Mouse (Mus musculus) embryonic facial prominence, embryonic 12.5 days (tissue): Measurements from ENCODE around the gene Fam114a1. TPM values are rescaled to one million over a fixed set of nuclear protein-coding genes. Genes with fewer than 3 reads are reported as not detected.

Source experiments
- ATAC-seq: fragments of 200-750 bp; cut with Nextera tagmentation; 2 replicates; pipeline ENCODE4 v1.8.0; 2017; ENCODE audit not compliant: insufficient number of reproducible peaks, insufficient read depth, low FRiP score, low TSS enrichment
- H3K27ac ChIP-seq: fragments of 300-500 bp; sonication (generic); 2 replicates; pipeline ENCODE4 v1.5.1; 2016; ENCODE audit warnings: mild to moderate bottlenecking
- H3K27me3 ChIP-seq: fragments of 300-500 bp; sonication (generic); 2 replicates; pipeline ENCODE4 v1.6.1; 2016; ENCODE audit warnings: mild to moderate bottlenecking, moderate library complexity
- H3K36me3 ChIP-seq: fragments of 300-500 bp; sonication (generic); 2 replicates; pipeline ENCODE4 v1.6.1; 2016; ENCODE audit warnings: mild to moderate bottlenecking
- H3K4me1 ChIP-seq: fragments of 300-500 bp; sonication (generic); 2 replicates; pipeline ENCODE4 v1.6.1; 2016
- H3K4me2 ChIP-seq: fragments of 300-500 bp; sonication (generic); replicated peaks from 2 replicates; pipeline ENCODE4 v1.6.1; 2016; ENCODE audit warnings: mild to moderate bottlenecking, moderate library complexity
- H3K4me3 ChIP-seq: fragments of 300-500 bp; sonication (generic); 2 replicates; pipeline ENCODE4 v1.5.1; 2016; ENCODE audit warnings: mild to moderate bottlenecking
- H3K9ac ChIP-seq: fragments of 300-500 bp; sonication (generic); 2 replicates; pipeline ENCODE4 v1.6.1; 2016; ENCODE audit warnings: mild to moderate bottlenecking, moderate library complexity
- H3K9me3 ChIP-seq: fragments of 300-500 bp; sonication (generic); 2 replicates; pipeline ENCODE4 v1.6.1; 2016; ENCODE audit warnings: mild to moderate bottlenecking, moderate library complexity
- WGBS: fragments of 180-500 bp; shearing (Covaris S2); methylation state at CpG from one replicate; pipeline ENCODE4 v1.1.7; 2016; 5-methylcytosine and 5-hydroxymethylcytosine counted together
- polyA plus RNA-seq: library from polyadenylated mRNA; unstranded; fragments of >200 nt; fragmentation: Nextera tagmentation; extraction: Ambion mirVana; gene quantifications from 2 replicates; pipeline ENCODE4 v1.2.1, GENCODE M21; 2016

Gene Fam114a1
- polyA plus RNA-seq, 1 experiment from 2014 or later: 32.8 TPM

DNA sequence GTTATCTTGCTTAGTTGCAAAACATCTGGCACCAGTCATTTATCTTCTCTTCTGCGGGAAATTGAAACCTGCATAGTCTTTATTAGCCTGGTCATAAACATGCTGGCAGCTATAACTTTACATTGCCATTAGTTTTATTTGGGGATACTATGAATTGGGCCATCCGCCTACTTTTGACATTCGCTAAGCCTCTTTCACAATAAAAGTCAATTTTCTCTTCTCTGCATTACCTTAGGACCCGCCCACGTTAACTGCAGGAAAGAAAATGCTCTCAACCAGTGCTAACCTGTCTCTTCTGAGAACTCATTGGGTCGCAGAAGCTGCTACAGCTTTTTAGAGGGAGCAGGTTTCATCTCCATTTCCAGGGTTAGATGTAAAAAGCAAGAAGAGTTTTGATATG lies 98.3 kb downstream of the Fam114a1 start:
- Histone ChIP-seq H3K9me3 (no peaks in the 10 kb centered on the region), H3K27me3 (no peaks in the 10 kb centered on the region), H3K4me2 (no peak overlapping the region), H3K4me1 (no peaks in the 10 kb centered on the region), H3K9ac (no peak overlapping the region), H3K36me3 (no peaks in the 10 kb centered on the region), H3K4me3 (no peak overlapping the region), H3K27ac (no peak overlapping the region)
- no peak for ATAC-seq
- 80% methylated on average over 6 of the region's 6 CpGs for WGBS

DNA sequence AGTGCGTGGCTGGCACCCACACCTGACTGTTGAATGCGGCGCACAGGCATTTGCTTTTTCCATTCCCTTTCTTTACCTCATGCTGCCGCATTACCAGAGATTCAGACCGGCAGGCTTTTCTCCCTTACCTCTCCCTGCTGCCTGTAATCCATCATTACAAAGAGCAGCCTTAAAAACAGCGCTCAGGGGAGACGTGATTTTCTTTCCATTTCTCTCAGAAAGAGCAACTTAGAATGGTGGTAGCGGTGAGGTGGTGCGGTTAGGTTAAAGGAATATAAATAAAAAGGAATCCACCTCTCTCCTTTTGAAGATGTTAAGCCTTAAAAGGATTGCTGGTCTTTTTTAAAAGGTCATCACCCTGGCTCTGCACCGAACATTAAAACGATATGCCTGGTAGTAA lies 100.0 kb downstream of the Fam114a1 start:
- no peaks in the 10 kb centered on the region for H3K27me3 ChIP-seq
- H3K4me2 ChIP-seq: no peak overlapping the region
- H3K9ac ChIP-seq: no peak overlapping the region
- no peak overlapping the region for H3K4me3 ChIP-seq
- no peak overlapping the region for H3K27ac ChIP-seq
- no peaks in the 10 kb centered on the region for H3K9me3 ChIP-seq
- H3K4me1 ChIP-seq: no peaks in the 10 kb centered on the region
- ATAC-seq: no peak
- no peaks in the 10 kb centered on the region for H3K36me3 ChIP-seq
- WGBS: 71% methylated on average over 11 of the region's 11 CpGs

DNA sequence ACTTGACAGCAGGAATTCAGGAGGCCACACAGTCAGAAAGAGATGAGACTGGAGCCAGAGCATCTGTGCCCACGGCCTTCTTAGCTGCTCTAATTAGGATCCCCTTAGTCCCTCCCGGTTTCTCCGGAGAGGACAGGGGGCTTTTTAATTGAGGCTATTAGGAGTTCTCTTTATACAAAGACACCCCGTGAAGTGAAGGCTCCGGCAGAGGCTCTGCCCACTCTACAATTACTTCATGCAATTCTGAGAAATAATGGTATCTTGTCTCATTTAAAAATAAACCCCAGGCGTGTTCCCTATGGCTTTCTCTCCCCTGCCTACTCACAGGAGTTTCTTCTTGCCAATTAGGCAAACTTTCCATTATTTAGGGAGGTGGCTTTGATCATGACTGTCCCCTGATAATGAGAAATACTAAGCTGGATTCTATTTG lies 101.8 kb downstream of the Fam114a1 start:
- Histone ChIP-seq H3K27ac (no peak overlapping the region), H3K4me2 (no peak overlapping the region), H3K4me1 (no peaks in the 10 kb centered on the region), H3K9ac (no peak overlapping the region), H3K36me3 (no peaks in the 10 kb centered on the region), H3K27me3 (no peaks in the 10 kb centered on the region), H3K4me3 (no peak overlapping the region), H3K9me3 (no peaks in the 10 kb centered on the region)
- 19% methylated on average over 6 of the region's 6 CpGs for WGBS
- ATAC-seq: no peak

DNA sequence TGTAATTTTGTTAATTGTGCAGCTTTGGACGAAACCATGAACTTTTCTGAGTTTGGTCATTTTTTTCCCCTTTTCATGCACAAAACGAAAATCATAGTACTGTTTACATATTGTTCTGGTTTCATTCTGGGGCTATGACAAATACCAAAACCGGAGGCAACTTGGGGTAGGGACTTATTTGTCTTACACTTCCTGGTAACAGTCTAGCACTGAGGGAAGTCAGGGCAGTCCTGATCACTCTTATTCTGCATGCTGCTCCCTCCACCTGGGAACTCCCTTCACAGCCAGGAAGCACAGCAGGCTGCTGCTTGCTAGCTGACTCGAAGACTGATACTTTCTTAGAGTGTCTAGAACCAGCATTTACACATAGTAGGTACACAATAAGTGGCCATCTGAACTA lies 103.4 kb downstream of the Fam114a1 start:
- Histone ChIP-seq H3K4me1 (no peaks in the 10 kb centered on the region), H3K9ac (no peak overlapping the region), H3K4me3 (no peak overlapping the region), H3K27ac (no peak overlapping the region), H3K9me3 (no peaks in the 10 kb centered on the region), H3K27me3 (no peaks in the 10 kb centered on the region), H3K36me3 (no peaks in the 10 kb centered on the region), H3K4me2 (no peak overlapping the region)
- no peak for ATAC-seq
- 67% methylated on average over 4 of the region's 4 CpGs for WGBS

DNA sequence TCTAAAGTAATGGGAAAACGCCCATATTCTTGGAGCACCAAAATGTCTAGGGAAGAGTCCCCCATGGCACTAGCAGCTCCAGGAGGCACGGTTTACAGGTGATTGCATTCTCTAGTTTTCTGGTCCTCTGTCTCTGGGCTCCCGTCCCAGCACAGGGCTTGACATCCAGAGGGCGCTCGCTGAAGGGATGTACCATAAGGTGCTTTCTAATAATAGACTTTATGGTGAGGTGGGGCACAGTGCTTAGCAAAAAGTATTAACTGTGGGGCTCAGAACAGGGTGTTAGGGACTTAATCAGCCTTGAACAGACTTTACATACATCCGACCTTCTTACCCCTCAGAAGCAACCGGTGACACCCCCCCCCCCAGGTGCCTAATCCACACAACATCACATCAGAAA lies 104.8 kb downstream of the Fam114a1 start:
- H3K36me3 ChIP-seq: no peaks in the 10 kb centered on the region
- H3K9ac ChIP-seq: no peak overlapping the region
- no peak overlapping the region for H3K4me3 ChIP-seq
- H3K9me3 ChIP-seq: no peaks in the 10 kb centered on the region
- H3K27ac ChIP-seq: no peak overlapping the region
- H3K27me3 ChIP-seq: no peaks in the 10 kb centered on the region
- no peaks in the 10 kb centered on the region for H3K4me1 ChIP-seq
- WGBS: 64% methylated on average over 7 of the region's 7 CpGs
- H3K4me2 ChIP-seq: no peak overlapping the region
- no peak for ATAC-seq

DNA sequence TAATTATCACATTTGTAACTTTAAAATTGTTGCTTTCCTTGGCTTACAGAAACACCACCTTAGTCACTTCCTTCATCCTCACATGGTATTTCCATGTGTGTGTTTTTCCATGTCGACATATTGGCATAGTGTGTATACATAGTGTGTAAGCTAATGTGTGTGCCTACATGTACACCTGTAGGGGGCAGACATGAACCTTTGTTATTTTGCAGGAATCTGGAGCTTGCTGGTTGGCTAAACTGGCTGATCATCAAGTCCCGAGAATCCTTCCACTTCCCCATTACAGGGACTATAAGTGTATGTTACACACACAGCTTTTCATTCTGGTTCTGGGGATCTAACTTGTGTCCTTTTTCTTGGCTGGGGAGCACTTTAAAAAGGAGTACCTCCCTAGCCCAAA lies 106.2 kb downstream of the Fam114a1 start:
- Histone ChIP-seq H3K4me2 (no peak overlapping the region), H3K9ac (no peak overlapping the region), H3K4me3 (no peak overlapping the region), H3K36me3 (no peaks in the 10 kb centered on the region), H3K27ac (no peak overlapping the region), H3K27me3 (no peaks in the 10 kb centered on the region), H3K4me1 (no peaks in the 10 kb centered on the region), H3K9me3 (no peaks in the 10 kb centered on the region)
- ATAC-seq: no peak
- WGBS: 75% methylated on average over 2 of the region's 2 CpGs

DNA sequence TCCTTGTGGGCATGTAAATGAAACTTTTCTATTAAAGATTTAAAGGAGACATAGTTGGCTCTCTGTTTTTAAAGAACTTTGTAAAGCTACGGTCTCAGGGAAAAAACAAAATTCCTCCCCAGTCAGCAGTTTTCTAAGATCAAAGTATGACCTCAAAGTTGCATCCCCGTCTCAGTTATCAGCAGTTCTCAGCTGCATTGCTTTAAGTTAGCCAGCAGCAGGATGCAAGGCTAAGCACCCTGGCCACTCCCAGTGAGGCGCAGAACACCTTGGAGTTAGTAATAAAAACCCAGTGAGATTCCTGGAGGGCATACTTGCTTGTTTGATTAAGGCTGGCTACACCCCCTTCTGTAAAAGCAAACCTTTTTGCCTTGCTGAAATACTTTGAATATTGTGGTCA lies 106.9 kb downstream of the Fam114a1 start:
- WGBS: 30% methylated on average over 3 of the region's 3 CpGs
- no peak for ATAC-seq

DNA sequence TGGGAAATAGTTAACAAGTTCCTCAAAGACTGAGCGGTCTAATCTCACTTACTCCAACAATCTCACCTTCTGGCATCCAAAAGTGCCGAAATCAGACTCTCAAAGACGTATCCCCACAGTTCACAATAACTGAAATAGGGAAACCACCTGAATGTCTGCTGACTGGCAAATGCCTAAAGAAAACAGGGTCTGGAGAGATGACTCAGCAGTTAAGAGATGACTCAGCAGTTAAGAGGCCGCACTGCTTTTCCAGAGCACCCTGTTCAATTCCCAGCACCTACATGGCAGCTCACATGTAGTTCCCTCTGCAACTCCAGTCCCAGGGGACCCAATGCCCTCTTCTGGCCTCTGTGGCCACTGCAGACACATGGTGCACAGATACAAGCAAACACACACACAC lies 108.2 kb downstream of the Fam114a1 start:
- H3K27me3 ChIP-seq: no peaks in the 10 kb centered on the region
- no peak overlapping the region for H3K4me2 ChIP-seq
- no peak overlapping the region for H3K4me3 ChIP-seq
- 90% methylated on average over 4 of the region's 4 CpGs for WGBS
- H3K9ac ChIP-seq: no peak overlapping the region
- H3K27ac ChIP-seq: no peak overlapping the region
- no peak for ATAC-seq
- no peaks in the 10 kb centered on the region for H3K4me1 ChIP-seq
- H3K9me3 ChIP-seq: no peaks in the 10 kb centered on the region
- no peaks in the 10 kb centered on the region for H3K36me3 ChIP-seq

More for the DNA sequence above, 106.9 kb downstream of the Fam114a1 start:
- H3K36me3 ChIP-seq: no peaks in the 10 kb centered on the region
- H3K4me1 ChIP-seq: no peaks in the 10 kb centered on the region
- H3K4me2 ChIP-seq: no peak overlapping the region
- H3K27ac ChIP-seq: no peak overlapping the region
- H3K9me3 ChIP-seq: no peaks in the 10 kb centered on the region
- no peaks in the 10 kb centered on the region for H3K27me3 ChIP-seq
- H3K9ac ChIP-seq: no peak overlapping the region
- H3K4me3 ChIP-seq: no peak overlapping the region

DNA sequence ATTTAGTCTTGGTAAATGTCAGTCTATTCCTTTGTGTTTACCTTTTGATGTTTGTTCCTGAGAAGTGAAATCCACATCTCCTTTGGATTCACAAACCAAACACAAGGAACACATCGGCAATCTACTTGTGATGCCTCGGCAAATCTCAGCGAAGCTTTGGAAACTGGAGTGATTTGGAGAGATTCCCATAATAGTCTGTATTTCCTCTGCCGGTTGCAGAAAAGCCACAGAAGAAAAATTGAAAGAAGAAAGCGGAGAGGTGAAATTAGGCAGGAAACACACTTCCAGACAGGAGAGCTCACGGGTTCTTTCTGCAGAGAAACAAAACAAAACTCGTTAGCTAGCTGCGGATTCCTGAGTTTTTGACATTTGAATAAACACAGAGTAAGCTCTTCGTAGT lies 110.0 kb downstream of the Fam114a1 start:
- WGBS: 62% methylated on average over 9 of the region's 9 CpGs
- no peaks in the 10 kb centered on the region for H3K27me3 ChIP-seq
- no peak overlapping the region for H3K27ac ChIP-seq
- H3K36me3 ChIP-seq: no peaks in the 10 kb centered on the region
- no peak overlapping the region for H3K4me2 ChIP-seq
- no peak overlapping the region for H3K4me3 ChIP-seq
- no peak for ATAC-seq
- no peaks in the 10 kb centered on the region for H3K9me3 ChIP-seq
- H3K9ac ChIP-seq: no peak overlapping the region
- H3K4me1 ChIP-seq: no peaks in the 10 kb centered on the region

DNA sequence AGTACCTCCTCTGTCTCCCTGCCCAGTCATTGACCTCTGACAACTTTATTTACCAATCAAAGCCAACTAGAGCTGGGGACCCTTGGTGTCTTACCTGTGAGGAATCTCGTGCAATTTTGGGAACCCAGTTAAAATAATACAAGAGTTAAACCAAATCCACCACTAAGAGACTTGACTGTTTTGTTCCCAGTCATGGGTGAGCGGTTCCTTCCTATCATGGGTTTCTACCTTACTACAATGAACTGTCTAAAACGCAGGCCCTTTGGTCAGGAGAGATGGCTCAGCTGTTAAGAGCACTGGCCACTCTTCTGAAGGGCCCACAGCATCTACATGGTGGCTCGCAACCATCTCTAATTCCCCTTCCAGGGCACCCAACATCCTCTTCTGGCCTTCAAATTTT lies 112.0 kb downstream of the Fam114a1 start:
- H3K36me3 ChIP-seq: no peaks in the 10 kb centered on the region
- no peak for ATAC-seq
- no peak overlapping the region for H3K4me3 ChIP-seq
- no peak overlapping the region for H3K9ac ChIP-seq
- 84% methylated on average over 4 of the region's 4 CpGs for WGBS
- H3K27me3 ChIP-seq: no peaks in the 10 kb centered on the region
- no peak overlapping the region for H3K4me2 ChIP-seq
- H3K27ac ChIP-seq: no peak overlapping the region
- H3K4me1 ChIP-seq: no peaks in the 10 kb centered on the region
- H3K9me3 ChIP-seq: no peaks in the 10 kb centered on the region

DNA sequence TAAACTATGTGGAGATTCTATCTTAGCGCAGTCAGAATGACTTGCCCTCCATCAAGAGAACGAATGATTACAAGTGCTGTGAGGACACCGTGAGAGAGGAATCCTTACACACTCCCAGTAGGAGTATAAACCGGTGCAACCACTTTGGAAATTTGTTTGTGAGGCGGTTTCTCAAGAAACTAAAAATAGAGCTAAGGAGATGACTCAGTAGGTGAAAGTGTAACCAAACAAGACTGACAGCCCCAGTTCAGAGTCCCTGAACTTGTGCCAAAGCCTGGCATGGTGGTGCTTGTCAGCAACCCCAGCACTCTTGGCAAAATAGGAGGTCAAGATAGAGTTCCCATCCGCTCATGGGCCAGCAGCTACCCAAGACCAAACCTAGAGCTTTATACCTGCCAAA lies 116.7 kb downstream of the Fam114a1 start:
- H3K9ac ChIP-seq: no peak overlapping the region
- H3K4me3 ChIP-seq: no peak overlapping the region
- H3K27me3 ChIP-seq: no peaks in the 10 kb centered on the region
- no peak for ATAC-seq
- H3K4me2 ChIP-seq: no peak overlapping the region
- no peaks in the 10 kb centered on the region for H3K9me3 ChIP-seq
- H3K36me3 ChIP-seq: no peaks in the 10 kb centered on the region
- no peaks in the 10 kb centered on the region for H3K4me1 ChIP-seq
- no peak overlapping the region for H3K27ac ChIP-seq
- WGBS: 89% methylated on average over 6 of the region's 6 CpGs

DNA sequence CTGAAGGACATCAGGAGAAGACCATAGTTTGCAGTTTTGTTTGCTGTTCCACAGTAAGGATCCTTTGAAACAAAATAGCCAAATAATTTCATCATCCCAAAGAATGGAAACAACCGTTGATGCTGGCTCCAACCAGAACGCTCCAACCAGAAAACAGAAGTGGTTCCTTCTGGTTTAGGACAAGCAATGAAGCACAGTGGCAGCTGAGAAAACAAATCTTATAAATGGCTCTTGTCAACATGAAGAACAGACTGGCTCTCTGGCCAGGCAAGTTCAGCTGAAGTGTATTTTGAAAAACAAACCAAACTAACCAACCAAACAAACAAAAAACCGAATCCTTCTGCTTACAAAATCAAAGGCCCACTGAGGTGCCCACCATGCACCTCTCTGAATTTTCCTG lies 119.8 kb downstream of the Fam114a1 start:
- no peaks in the 10 kb centered on the region for H3K9me3 ChIP-seq
- H3K9ac ChIP-seq: no peak overlapping the region
- no peak overlapping the region for H3K4me2 ChIP-seq
- no peaks in the 10 kb centered on the region for H3K27me3 ChIP-seq
- no peak for ATAC-seq
- peaks cover 6% of the 10 kb centered on the region; the same call in 1 of the 2 replicates for H3K4me1 ChIP-seq
- H3K27ac ChIP-seq: no peak overlapping the region
- no peak overlapping the region for H3K4me3 ChIP-seq
- no peaks in the 10 kb centered on the region for H3K36me3 ChIP-seq
- WGBS: 46% methylated on average over 3 of the region's 3 CpGs
